Mouse (Mus musculus): ENCODE data around the gene C8a. TPM values are rescaled to one million over a fixed set of nuclear protein-coding genes. Genes with fewer than 3 reads are reported as not detected.

C8a gene
- polyA plus RNA-seq, 1 experiment from 2014 or later: not detected

GRCm38 (mm10) chr4:104775601-104776000 is 100.6 kb downstream of the C8a start:
- H3K36me3 ChIP-seq (ENCODE audit: control insufficient read depth, insufficient read depth, low read length): no peaks in the 10 kb centered on the region
- H3K4me3 ChIP-seq (replicated peaks; ENCODE audit: low read depth, low read length): no peak overlapping the region
- DNase-seq: peak; percentile 21

GRCm38 (mm10) chr4:104770331-104770730 is 105.9 kb downstream of the C8a start:
- H3K9ac ChIP-seq (replicated peaks; ENCODE audit: low read length): no peak overlapping the region
- no peaks in the 10 kb centered on the region for H3K4me1 ChIP-seq (ENCODE audit: control insufficient read depth, insufficient read depth, low read length)
- no peaks in the 10 kb centered on the region for H3K27me3 ChIP-seq (ENCODE audit: control insufficient read depth, insufficient read depth, low read length)
- no peak overlapping the region for H3K4me3 ChIP-seq (replicated peaks; ENCODE audit: low read depth, low read length)
- DNase-seq (no peak), ATAC-seq (ENCODE audit: low FRiP score, low TSS enrichment) (no peak)
- H3K4me2 ChIP-seq (ENCODE audit: low read length): no peak overlapping the region
- no peak overlapping the region for H3K27ac ChIP-seq (replicated peaks; ENCODE audit: low read depth, low read length)
- H3K36me3 ChIP-seq (ENCODE audit: control insufficient read depth, insufficient read depth, low read length): no peaks in the 10 kb centered on the region
- WGBS: 51% methylated on average over 4 of the region's 4 CpGs
- no peaks in the 10 kb centered on the region for H3K9me3 ChIP-seq (ENCODE audit: control insufficient read depth, low read length)

More at GRCm38 (mm10) chr4:104775601-104776000, 100.6 kb downstream of the C8a start:
- Histone ChIP-seq H3K27ac (replicated peaks; ENCODE audit: low read depth, low read length) (no peak overlapping the region), H3K27me3 (ENCODE audit: control insufficient read depth, insufficient read depth, low read length) (no peaks in the 10 kb centered on the region), H3K4me1 (ENCODE audit: control insufficient read depth, insufficient read depth, low read length) (no peaks in the 10 kb centered on the region), H3K9me3 (ENCODE audit: control insufficient read depth, low read length) (no peaks in the 10 kb centered on the region), H3K4me2 (ENCODE audit: low read length) (no peak overlapping the region), H3K9ac (replicated peaks; ENCODE audit: low read length) (no peak overlapping the region)
- no peak for ATAC-seq (ENCODE audit: low FRiP score, low TSS enrichment)
- WGBS: 24% methylated on average over 3 of the region's 3 CpGs

- Histone ChIP-seq H3K9me3 (ENCODE audit: control insufficient read depth, low read length) (no peaks in the 10 kb centered on the region), H3K36me3 (ENCODE audit: control insufficient read depth, insufficient read depth, low read length) (no peaks in the 10 kb centered on the region), H3K4me2 (ENCODE audit: low read length) (no peak overlapping the region), H3K9ac (replicated peaks; ENCODE audit: low read length) (no peak overlapping the region), H3K4me3 (replicated peaks; ENCODE audit: low read depth, low read length) (no peak overlapping the region), H3K4me1 (ENCODE audit: control insufficient read depth, insufficient read depth, low read length) (no peaks in the 10 kb centered on the region), H3K27ac (replicated peaks; ENCODE audit: low read depth, low read length) (no peak overlapping the region), H3K27me3 (ENCODE audit: control insufficient read depth, insufficient read depth, low read length) (no peaks in the 10 kb centered on the region)
- DNase-seq: peak; percentile 39
- 61% methylated on average over 8 of the region's 8 CpGs for WGBS
- no peak for ATAC-seq (ENCODE audit: low FRiP score, low TSS enrichment)
These were observed 106.6 kb downstream of the C8a start for GRCm38 (mm10) chr4:104769602-104770001.

GRCm38 (mm10) chr4:104768190-104768589 is 108.0 kb downstream of the C8a start:
- no peak overlapping the region for H3K27ac ChIP-seq (replicated peaks; ENCODE audit: low read depth, low read length)
- no peak overlapping the region for H3K4me3 ChIP-seq (replicated peaks; ENCODE audit: low read depth, low read length)
- no peak overlapping the region for H3K4me2 ChIP-seq (ENCODE audit: low read length)
- DNase-seq (no peak), ATAC-seq (ENCODE audit: low FRiP score, low TSS enrichment) (no peak)
- H3K9me3 ChIP-seq (ENCODE audit: control insufficient read depth, low read length): no peaks in the 10 kb centered on the region
- 91% methylated on average over 4 of the region's 4 CpGs for WGBS
- no peaks in the 10 kb centered on the region for H3K36me3 ChIP-seq (ENCODE audit: control insufficient read depth, insufficient read depth, low read length)
- no peaks in the 10 kb centered on the region for H3K27me3 ChIP-seq (ENCODE audit: control insufficient read depth, insufficient read depth, low read length)
- H3K9ac ChIP-seq (replicated peaks; ENCODE audit: low read length): no peak overlapping the region
- no peaks in the 10 kb centered on the region for H3K4me1 ChIP-seq (ENCODE audit: control insufficient read depth, insufficient read depth, low read length)

- Histone ChIP-seq H3K4me2 (ENCODE audit: low read length) (no peak within 1 kb of the TSS), H3K9ac (replicated peaks; ENCODE audit: low read length) (no peak within 1 kb of the TSS), H3K9me3 (ENCODE audit: control insufficient read depth, low read length) (no peaks in the 10 kb centered on the region), H3K4me1 (ENCODE audit: control insufficient read depth, insufficient read depth, low read length) (0 out of 2 replicates have a peak, but pooled peaks cover 5% of the 10 kb centered on the region), H3K4me3 (replicated peaks; ENCODE audit: low read depth, low read length) (no peak within 1 kb of the TSS), H3K36me3 (ENCODE audit: control insufficient read depth, insufficient read depth, low read length) (no peaks in the 10 kb centered on the region), H3K27me3 (ENCODE audit: control insufficient read depth, insufficient read depth, low read length) (no peaks in the 10 kb centered on the region), H3K27ac (replicated peaks; ENCODE audit: low read depth, low read length) (no peak within 1 kb of the TSS)
- DNase-seq: no peak
- 93% methylated on average over 8 of the region's 8 CpGs for WGBS
- no peak for ATAC-seq (ENCODE audit: low FRiP score, low TSS enrichment)
These were observed 110.1 kb downstream of the C8a start, which contains the start of gene C8b for GRCm38 (mm10) chr4:104766065-104766464. Gene C8b (plus strand): TSS chr4:104766317.

Other genes starting within 250 kb of the C8a start
- 0.22 TPM in 1 of 2 replicates, not detected in the other for gene C8b, start 110.1 kb downstream of the C8a start, polyA plus RNA-seq (2014; fragmentation: Nextera tagmentation; extraction: Ambion mirVana)
- not detected in 2 replicates for gene Gm17662, start 19.1 kb downstream of the C8a start, polyA plus RNA-seq (2014; fragmentation: Nextera tagmentation; extraction: Ambion mirVana)
- 0.14 and 0.38 TPM in 2 replicates for gene Fyb2, start 37.1 kb upstream of the C8a start, polyA plus RNA-seq (2014; fragmentation: Nextera tagmentation; extraction: Ambion mirVana)
- 17.8 and 19.4 TPM in 2 replicates for gene Prkaa2, start 233.5 kb upstream of the C8a start, polyA plus RNA-seq (2014; fragmentation: Nextera tagmentation; extraction: Ambion mirVana)